Mouse (Mus musculus) embryonic facial prominence, embryonic 15.5 days (tissue): ENCODE results near the gene Mag. TPM values are rescaled to one million over a fixed set of nuclear protein-coding genes. Genes with fewer than 3 reads are reported as not detected.

ENCODE experiments used
- ATAC-seq: fragments of 200-750 bp; cut with Nextera tagmentation; 2 replicates; pipeline ENCODE4 v1.8.0; 2017; ENCODE audit warnings: low read depth, moderate TSS enrichment; ENCODE audit not compliant: insufficient number of reproducible peaks, low FRiP score, low TSS enrichment
- H3K27ac ChIP-seq: fragments of 300-500 bp; sonication (generic); replicated peaks from 2 replicates; pipeline ENCODE4 v1.5.1; 2015; ENCODE audit warnings: mild to moderate bottlenecking, inconsistent platforms
- H3K27me3 ChIP-seq: fragments of 300-500 bp; sonication (generic); 2 replicates; pipeline ENCODE4 v1.6.1; 2015; ENCODE audit warnings: inconsistent platforms
- H3K36me3 ChIP-seq: fragments of 300-500 bp; sonication (generic); 2 replicates; pipeline ENCODE4 v1.6.1; 2015; ENCODE audit warnings: mild to moderate bottlenecking, inconsistent platforms
- H3K4me1 ChIP-seq: fragments of 300-500 bp; sonication (generic); 2 replicates; pipeline ENCODE4 v1.6.1; 2015; ENCODE audit warnings: inconsistent platforms
- H3K4me2 ChIP-seq: fragments of 300-500 bp; sonication (generic); replicated peaks from 2 replicates; pipeline ENCODE4 v1.6.1; 2015; ENCODE audit warnings: mild to moderate bottlenecking, inconsistent platforms
- H3K4me3 ChIP-seq: fragments of 300-500 bp; sonication (generic); replicated peaks from 2 replicates; pipeline ENCODE4 v1.5.1; 2015; ENCODE audit warnings: mild to moderate bottlenecking, inconsistent platforms
- H3K9ac ChIP-seq: fragments of 300-500 bp; sonication (generic); 2 replicates; pipeline ENCODE4 v1.6.1; 2015; ENCODE audit warnings: inconsistent platforms
- H3K9me3 ChIP-seq: fragments of 300-500 bp; sonication (generic); replicated peaks from 2 replicates; pipeline ENCODE4 v1.6.1; 2016; ENCODE audit warnings: inconsistent platforms
- WGBS: fragments of 180-500 bp; shearing (Covaris S2); methylation state at CpG from one replicate; pipeline ENCODE4 v1.1.7; 2015; 5-methylcytosine and 5-hydroxymethylcytosine counted together
- polyA plus RNA-seq: library from polyadenylated mRNA; unstranded; fragments of >200 nt; fragmentation: Nextera tagmentation; extraction: Ambion mirVana; gene quantifications from 2 replicates; pipeline ENCODE4 v1.2.1, GENCODE M21; 2015

Mag gene
- polyA plus RNA-seq, 1 experiment from 2014 or later = 1.4 TPM

DNA sequence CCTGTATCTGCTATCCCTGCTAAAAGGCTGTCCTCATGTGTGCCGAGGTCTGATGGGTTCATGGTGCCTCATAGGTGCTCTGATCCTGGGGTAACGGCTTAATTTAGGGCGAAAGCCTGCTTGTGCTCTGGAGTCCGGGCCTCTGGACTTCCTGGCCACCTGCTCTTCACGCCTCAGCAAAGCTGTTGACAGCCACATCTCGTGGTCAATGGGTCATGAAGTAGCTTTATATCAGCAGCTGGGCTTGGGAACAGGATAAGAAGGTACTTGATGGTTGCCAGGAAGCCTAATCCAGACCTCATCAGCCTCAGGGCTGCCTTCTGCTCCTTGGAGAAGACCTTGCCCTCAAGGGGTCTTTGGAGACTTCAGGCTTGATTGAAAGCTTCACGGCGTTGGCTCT is 51.3 kb downstream of the Mag start:
- 75% methylated on average over 8 of the region's 8 CpGs for WGBS
- Histone ChIP-seq H3K9ac (no peak overlapping the region), H3K27ac (no peak overlapping the region), H3K27me3 (no peaks in the 10 kb centered on the region), H3K36me3 (no peaks in the 10 kb centered on the region), H3K4me1 (no peaks in the 10 kb centered on the region), H3K4me2 (no peak overlapping the region), H3K9me3 (no peaks in the 10 kb centered on the region), H3K4me3 (no peak overlapping the region)
- ATAC-seq = no peak

DNA sequence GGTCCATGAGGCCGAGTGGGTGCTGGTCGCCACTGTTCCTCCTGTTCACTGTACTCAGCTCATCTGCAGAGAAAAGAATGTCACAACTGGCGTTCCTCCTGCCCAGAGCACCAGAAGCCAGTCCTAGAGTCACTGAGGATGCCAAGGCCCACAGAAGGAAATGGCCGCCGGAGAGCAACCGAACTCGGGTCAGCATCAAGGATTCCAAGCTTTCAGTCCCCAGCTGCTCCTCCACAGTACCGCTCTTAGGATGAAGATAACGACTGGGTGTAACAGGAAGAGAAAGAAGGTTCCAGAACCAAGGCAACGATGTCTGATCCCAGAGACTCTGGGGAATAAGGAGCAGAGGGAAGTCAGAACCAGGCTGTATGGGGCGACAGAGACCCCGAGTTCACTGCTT is 53.2 kb downstream of the Mag start, which contains the start of gene Ffar1:
Gene Ffar1 (minus strand): TSS at position 101 of the 400 bp plus-strand sequence.
- H3K27me3 ChIP-seq = no peaks in the 10 kb centered on the region
- no peaks in the 10 kb centered on the region for H3K9me3 ChIP-seq
- H3K9ac ChIP-seq = no peak within 1 kb of the TSS
- H3K4me2 ChIP-seq = no peak within 1 kb of the TSS
- no peaks in the 10 kb centered on the region for H3K36me3 ChIP-seq
- H3K27ac ChIP-seq = no peak within 1 kb of the TSS
- WGBS = 82% methylated on average over 12 of the region's 12 CpGs
- no peak within 1 kb of the TSS for H3K4me3 ChIP-seq
- ATAC-seq = no peak
- no peaks in the 10 kb centered on the region for H3K4me1 ChIP-seq

- Histone ChIP-seq H3K27ac (no peak overlapping the region), H3K4me1 (no peaks in the 10 kb centered on the region), H3K4me2 (peak overlapping the region; percentile 47), H3K27me3 (peaks cover 9% of the 10 kb centered on the region; the same call in 1 of the 2 replicates), H3K4me3 (peak overlapping the region; percentile 34), H3K9me3 (no peaks in the 10 kb centered on the region), H3K9ac (no peak overlapping the region), H3K36me3 (no peaks in the 10 kb centered on the region)
- ATAC-seq = peak; percentile 44; the same call in 1 of the 2 replicates
- 10% methylated on average over 15 of the region's 16 CpGs for whole genome bisulfite sequencing
Observed at GRCm38 (mm10) chr7:30859635-30860402, 54.9 kb downstream of the Mag start.

GRCm38 (mm10) chr7:30859290-30859634 is 55.4 kb downstream of the Mag start:
- Histone ChIP-seq H3K4me2 (no peak overlapping the region), H3K27me3 (peaks cover 12% of the 10 kb centered on the region; the same call in 1 of the 2 replicates), H3K4me3 (no peak overlapping the region), H3K27ac (no peak overlapping the region), H3K9ac (no peak overlapping the region), H3K9me3 (no peaks in the 10 kb centered on the region), H3K4me1 (no peaks in the 10 kb centered on the region), H3K36me3 (no peaks in the 10 kb centered on the region)
- ATAC-seq = peak; percentile 7; the same call in 1 of the 2 replicates

DNA sequence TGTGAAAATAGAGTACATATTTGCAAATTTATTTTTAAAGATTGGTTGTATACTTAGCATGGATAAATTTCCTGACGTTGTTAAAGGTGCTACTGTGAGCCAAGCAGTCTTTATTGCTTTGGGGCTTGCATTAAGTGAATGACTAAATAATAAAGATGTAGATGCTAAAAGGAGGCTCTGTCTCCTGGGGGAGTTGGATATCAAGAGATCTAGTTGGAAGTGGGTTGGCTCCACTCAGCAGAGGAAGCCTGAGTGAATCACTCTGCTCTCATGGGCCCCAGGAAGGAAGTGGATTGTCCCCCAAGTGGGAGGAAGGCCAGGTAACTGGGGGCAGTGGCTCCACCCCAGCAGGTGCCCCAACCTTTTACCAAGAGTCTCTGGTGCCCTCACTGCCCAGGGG is 56.9 kb downstream of the Mag start:
- Histone ChIP-seq H3K4me1 (no peaks in the 10 kb centered on the region), H3K27me3 (peaks cover 12% of the 10 kb centered on the region; the same call in 1 of the 2 replicates), H3K4me2 (no peak overlapping the region), H3K4me3 (no peak overlapping the region), H3K27ac (no peak overlapping the region), H3K36me3 (no peaks in the 10 kb centered on the region), H3K9ac (no peak overlapping the region), H3K9me3 (no peaks in the 10 kb centered on the region)
- no peak for ATAC-seq
- WGBS = 70% methylated on average over 1 of the region's 1 CpGs

GRCm38 (mm10) chr7:30856078-30856477 is 58.6 kb downstream of the Mag start, which contains the start of gene Ffar3:
Ffar3 (minus strand) TSS chr7:30856178.
- ATAC-seq = no peak
- H3K27me3 ChIP-seq = peaks cover 12% of the 10 kb centered on the region; the same call in 1 of the 2 replicates
- WGBS = 75% methylated on average over 6 of the region's 6 CpGs

GRCm38 (mm10) chr7:30851421-30851820 is 63.3 kb downstream of the Mag start:
- Histone ChIP-seq H3K9ac (no peak overlapping the region), H3K9me3 (no peaks in the 10 kb centered on the region), H3K36me3 (no peaks in the 10 kb centered on the region), H3K27me3 (peaks cover 12% of the 10 kb centered on the region; the same call in 1 of the 2 replicates), H3K27ac (no peak overlapping the region), H3K4me1 (no peaks in the 10 kb centered on the region), H3K4me3 (no peak overlapping the region), H3K4me2 (no peak overlapping the region)
- 84% methylated on average over 1 of the region's 1 CpGs for WGBS
- ATAC-seq = no peak

More at GRCm38 (mm10) chr7:30856078-30856477, 58.6 kb downstream of the Mag start, which contains the start of gene Ffar3:
- H3K4me3 ChIP-seq = no peak within 1 kb of the TSS
- H3K27ac ChIP-seq = no peak within 1 kb of the TSS
- no peak within 1 kb of the TSS for H3K9ac ChIP-seq
- H3K4me2 ChIP-seq = no peak within 1 kb of the TSS
- H3K36me3 ChIP-seq = no peaks in the 10 kb centered on the region
- no peaks in the 10 kb centered on the region for H3K4me1 ChIP-seq
- no peaks in the 10 kb centered on the region for H3K9me3 ChIP-seq

Other genes starting within 250 kb of the Mag start
- gene Haus5, start 249.9 kb downstream of the Mag start, polyA plus RNA-seq = 37.8 and 41.2 TPM in 2 replicates
- not detected in 2 replicates for gene Pmis2, start 243.3 kb downstream of the Mag start, polyA plus RNA-seq
- gene 2200002J24Rik, start 215.9 kb downstream of the Mag start, polyA plus RNA-seq = 0.41 and 0.64 TPM in 2 replicates
- 0.29 and 0.63 TPM in 2 replicates for gene Atp4a, start 202.7 kb downstream of the Mag start, polyA plus RNA-seq
- gene Tmem147, start 185.3 kb downstream of the Mag start, polyA plus RNA-seq = 191 and 200 TPM in 2 replicates
- 0.48 and 1.0 TPM in 2 replicates for gene Gapdhs, start 171.2 kb downstream of the Mag start, polyA plus RNA-seq
- gene Sbsn, start 163.4 kb downstream of the Mag start, polyA plus RNA-seq = 163 and 182 TPM in 2 replicates
- 491 and 576 TPM in 2 replicates for gene Dmkn, start 151.1 kb downstream of the Mag start, polyA plus RNA-seq
- 1,669 and 1,901 TPM in 2 replicates for gene Krtdap, start 127.0 kb downstream of the Mag start, polyA plus RNA-seq
- gene Ffar2, start 91.1 kb downstream of the Mag start, polyA plus RNA-seq = 0.14 TPM in 1 of 2 replicates, not detected in the other
- gene Ffar3, start 58.7 kb downstream of the Mag start, polyA plus RNA-seq = not detected in 2 replicates
- not detected in 2 replicates for gene Ffar1, start 53.3 kb downstream of the Mag start, polyA plus RNA-seq
- 0.11 and 0.20 TPM in 2 replicates for gene Cd22, start 34.5 kb downstream of the Mag start, polyA plus RNA-seq
- 0.93 TPM in 1 of 2 replicates, not detected in the other for gene Hamp2, start 9.8 kb upstream of the Mag start, polyA plus RNA-seq
- not detected in 2 replicates for gene Hamp, start 29.2 kb upstream of the Mag start, polyA plus RNA-seq
- 23.3 and 25.0 TPM in 2 replicates for gene Usf2, start 41.9 kb upstream of the Mag start, polyA plus RNA-seq
- gene Lsr, start 58.6 kb upstream of the Mag start, polyA plus RNA-seq = 40.8 and 47.2 TPM in 2 replicates
- gene Fam187b, start 58.9 kb upstream of the Mag start, polyA plus RNA-seq = 3.3 and 4.8 TPM in 2 replicates
- gene Fxyd5, start 127.6 kb upstream of the Mag start, polyA plus RNA-seq = 43.8 and 46.2 TPM in 2 replicates
- 10.6 and 12.3 TPM in 2 replicates for gene Fxyd7, start 136.6 kb upstream of the Mag start, polyA plus RNA-seq
- gene Fxyd1, start 142.3 kb upstream of the Mag start, polyA plus RNA-seq = 115 and 119 TPM in 2 replicates
- gene Lgi4, start 144.5 kb upstream of the Mag start, polyA plus RNA-seq = 1.7 and 2.1 TPM in 2 replicates
- gene Fxyd3, start 161.8 kb upstream of the Mag start, polyA plus RNA-seq = 108 and 127 TPM in 2 replicates
- gene Hpn, start 200.4 kb upstream of the Mag start, polyA plus RNA-seq = 5.4 and 5.7 TPM in 2 replicates
- gene Scn1b, start 212.1 kb upstream of the Mag start, polyA plus RNA-seq = 7.1 and 7.8 TPM in 2 replicates
- gene Gramd1a, start 241.0 kb upstream of the Mag start, polyA plus RNA-seq = 72.5 and 75.2 TPM in 2 replicates